Mouse (Mus musculus) adrenal gland, postnatal 14 days (tissue): Measurements from ENCODE around the gene Hist1h2bl. TPM values are rescaled to one million over a fixed set of nuclear protein-coding genes. Genes with fewer than 3 reads are reported as not detected.

Source experiments
- microRNA-seq, 2 experiments: library from miRNA; unstranded; fragments of <30 nt; microRNA quantifications; one replicate each; pipeline ENCODE4 v1.2.0; 2021
- total RNA-seq: library from RNA; stranded (reverse); gene quantifications from 2 replicates; pipeline ENCODE4 v1.2.3, GENCODE M21; 2021

The Hist1h2bl gene
- total RNA-seq, 1 experiment from 2014 or later: 254 TPM

Small RNA genes lying within 50 kb of the gene (microRNA-seq; reads per million reads assigned to microRNA genes)
- gene Gm44357 (0 reads per million in 2 experiments), gene Gm44367 (0 reads per million in 2 experiments), gene Gm44454 (0 reads per million in 2 experiments)

Other genes starting within 250 kb of the Hist1h2bl start
- gene Nkapl, start 247.6 kb downstream of the Hist1h2bl start, total RNA-seq: 1.4 and 1.7 TPM in 2 replicates
- gene Zkscan4, start 237.2 kb downstream of the Hist1h2bl start, total RNA-seq: 2.3 and 3.9 TPM in 2 replicates
- gene Gm10065, start 236.7 kb downstream of the Hist1h2bl start, total RNA-seq: not detected in 2 replicates
- 16.7 and 18.3 TPM in 2 replicates for gene AK157302, start 220.9 kb downstream of the Hist1h2bl start, total RNA-seq
- 174 and 184 TPM in 2 replicates for gene Gm11273, start 214.7 kb downstream of the Hist1h2bl start, total RNA-seq
- 17.4 and 20.4 TPM in 2 replicates for gene Zkscan8, start 185.0 kb downstream of the Hist1h2bl start, total RNA-seq
- not detected in 2 replicates for gene Olfr1366, start 173.3 kb downstream of the Hist1h2bl start, total RNA-seq
- not detected in 2 replicates for gene Olfr1535, start 156.2 kb downstream of the Hist1h2bl start, total RNA-seq
- gene Olfr1364, start 134.4 kb downstream of the Hist1h2bl start, total RNA-seq: not detected in 2 replicates
- gene Olfr1362, start 102.1 kb downstream of the Hist1h2bl start, total RNA-seq: not detected in 2 replicates
- not detected in 2 replicates for gene Olfr11, start 73.6 kb downstream of the Hist1h2bl start, total RNA-seq
- not detected in 2 replicates for gene Olfr1361, start 52.8 kb downstream of the Hist1h2bl start, total RNA-seq
- gene Olfr1360, start 38.7 kb downstream of the Hist1h2bl start, total RNA-seq: not detected in 2 replicates
- gene Olfr1359, start 18.0 kb downstream of the Hist1h2bl start, total RNA-seq: not detected in 2 replicates
- 129 and 184 TPM in 2 replicates for gene Hist1h2ai, start 279 bp upstream of the Hist1h2bl start, total RNA-seq
- 287 and 324 TPM in 2 replicates for gene Hist1h3h, start 1.5 kb upstream of the Hist1h2bl start, total RNA-seq
- gene Hist1h2bm, start 5.9 kb upstream of the Hist1h2bl start, total RNA-seq: 57.9 and 74.0 TPM in 2 replicates
- gene Hist1h4j, start 18.9 kb upstream of the Hist1h2bl start, total RNA-seq: 35.2 and 49.4 TPM in 2 replicates
- gene Hist1h4k, start 34.4 kb upstream of the Hist1h2bl start, total RNA-seq: 468 and 533 TPM in 2 replicates
- gene Hist1h2ak, start 37.7 kb upstream of the Hist1h2bl start, total RNA-seq: 72.0 and 91.7 TPM in 2 replicates
- gene Hist1h2bn, start 38.0 kb upstream of the Hist1h2bl start, total RNA-seq: 127 and 142 TPM in 2 replicates
- 129 and 152 TPM in 2 replicates for gene Hist1h1b, start 64.5 kb upstream of the Hist1h2bl start, total RNA-seq
- 215 and 253 TPM in 2 replicates for gene Hist1h3i, start 67.2 kb upstream of the Hist1h2bl start, total RNA-seq
- 38.5 and 43.6 TPM in 2 replicates for gene Hist1h2an, start 71.1 kb upstream of the Hist1h2bl start, total RNA-seq
- 68.9 and 94.7 TPM in 2 replicates for gene Hist1h2bp, start 71.3 kb upstream of the Hist1h2bl start, total RNA-seq
- 128 and 131 TPM in 2 replicates for gene Hist1h2bq, start 94.1 kb upstream of the Hist1h2bl start, total RNA-seq
- not detected in 2 replicates for gene Hist1h2ao, start 94.3 kb upstream of the Hist1h2bl start, total RNA-seq
- gene Hist1h4m, start 95.6 kb upstream of the Hist1h2bl start, total RNA-seq: 417 and 512 TPM in 2 replicates
- 37.8 and 56.1 TPM in 2 replicates for gene Hist1h4n, start 116.1 kb upstream of the Hist1h2bl start, total RNA-seq
- gene Hist1h2ap, start 117.4 kb upstream of the Hist1h2bl start, total RNA-seq: 319 and 352 TPM in 2 replicates
- 132 and 133 TPM in 2 replicates for gene Hist1h2br, start 117.6 kb upstream of the Hist1h2bl start, total RNA-seq
- gene Zfp184, start 229.0 kb upstream of the Hist1h2bl start, total RNA-seq: 1.3 and 1.7 TPM in 2 replicates